Mouse (Mus musculus) embryonic facial prominence, embryonic 11.5 days (tissue): Measurements from ENCODE around the gene Tbx3. TPM values are rescaled to one million over a fixed set of nuclear protein-coding genes. Genes with fewer than 3 reads are reported as not detected.

ENCODE experiments used
- ATAC-seq: fragments of 200-750 bp; cut with Nextera tagmentation; replicated peaks from 2 replicates; pipeline ENCODE4 v1.8.0; 2017; ENCODE audit warnings: low read depth; ENCODE audit not compliant: insufficient number of reproducible peaks, low FRiP score, low TSS enrichment
- DNase-seq: peaks from one replicate; pipeline ENCODE4 v3.0.0-alpha.2; 2015; ENCODE audit warnings: low spot score
- H3K27ac ChIP-seq: fragments of 300-500 bp; sonication (generic); replicated peaks from 2 replicates; pipeline ENCODE4 v1.5.1; 2014; ENCODE audit warnings: mild to moderate bottlenecking, low read depth, low read length, control low read depth
- H3K27me3 ChIP-seq: fragments of 300-500 bp; sonication (generic); 2 replicates; pipeline ENCODE4 v1.6.1; 2014; ENCODE audit warnings: mild to moderate bottlenecking, low read length, moderate library complexity, mixed read lengths; ENCODE audit not compliant: control insufficient read depth, insufficient read depth
- H3K36me3 ChIP-seq: fragments of 300-500 bp; sonication (generic); replicated peaks from 2 replicates; pipeline ENCODE4 v1.6.1; 2014; ENCODE audit warnings: low read depth, mild to moderate bottlenecking, low read length, moderate library complexity, mixed read lengths; ENCODE audit not compliant: control insufficient read depth, insufficient read depth
- H3K4me1 ChIP-seq: fragments of 300-500 bp; sonication (generic); 2 replicates; pipeline ENCODE4 v1.6.1; 2014; ENCODE audit warnings: low read length, mixed read lengths; ENCODE audit not compliant: control insufficient read depth, insufficient read depth
- H3K4me2 ChIP-seq: fragments of 300-500 bp; sonication (generic); 2 replicates; pipeline ENCODE4 v1.6.1; 2014; ENCODE audit warnings: low read depth, mild to moderate bottlenecking, control low read depth, low read length, moderate library complexity
- H3K4me3 ChIP-seq: fragments of 300-500 bp; sonication (generic); 2 replicates; pipeline ENCODE4 v1.5.1; 2014; ENCODE audit warnings: low read depth, low read length, control low read depth
- H3K9ac ChIP-seq: fragments of 300-500 bp; sonication (generic); replicated peaks from 2 replicates; pipeline ENCODE4 v1.6.1; 2014; ENCODE audit warnings: mild to moderate bottlenecking, control low read depth, low read length
- H3K9me3 ChIP-seq: fragments of 300-500 bp; sonication (generic); replicated peaks from 2 replicates; pipeline ENCODE4 v1.6.1; 2016; ENCODE audit warnings: mild to moderate bottlenecking, low read length, inconsistent platforms, mixed read lengths; ENCODE audit not compliant: control insufficient read depth
- WGBS: fragments of 180-500 bp; shearing (Covaris S2); extraction: QIAGEN DNeasy Blood & Tissue Kit; methylation state at CpG from one replicate; pipeline ENCODE4 v1.1.7; 2014; 5-methylcytosine and 5-hydroxymethylcytosine counted together
- polyA plus RNA-seq: library from polyadenylated mRNA; unstranded; fragments of >200 nt; fragmentation: Nextera tagmentation; extraction: Ambion mirVana; gene quantifications from 2 replicates; pipeline ENCODE4 v1.2.1, GENCODE M21; 2014

Tbx3 gene
- polyA plus RNA-seq, 1 experiment from 2014 or later: 36.9 TPM

DNA sequence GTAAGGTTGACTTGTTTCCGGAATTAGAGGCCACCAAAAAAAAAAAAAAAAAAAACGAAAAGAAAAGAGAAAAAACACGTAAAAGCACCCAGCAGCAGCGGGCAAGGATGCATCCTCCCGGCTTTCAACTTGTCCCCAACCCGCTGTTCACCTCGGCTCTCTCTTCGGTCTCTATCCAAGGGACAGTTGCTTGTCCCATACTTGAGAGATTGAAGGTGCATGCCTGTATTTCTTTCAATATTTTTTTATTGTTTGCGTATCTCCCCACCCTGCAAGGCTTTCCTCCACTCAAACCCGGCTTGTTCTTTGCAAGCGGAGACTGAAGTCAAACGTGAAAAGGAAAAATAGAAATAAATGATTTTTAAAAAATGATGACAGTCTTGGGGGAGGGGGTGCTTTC is 7.7 kb upstream of the Tbx3 start:
- Histone ChIP-seq H3K27ac (no peak overlapping the region), H3K9me3 (no peaks in the 10 kb centered on the region), H3K9ac (peak overlapping the region; percentile 46), H3K4me2 (peak overlapping the region; percentile 27; the same call in 1 of the 2 replicates), H3K4me1 (no peaks in the 10 kb centered on the region), H3K27me3 (peaks cover 58% of the 10 kb centered on the region), H3K4me3 (0 out of 2 replicates have a peak overlapping the region, but pooled peaks have one; percentile 9), H3K36me3 (no peaks in the 10 kb centered on the region)
- no peak for ATAC-seq
- no peak for DNase-seq
- WGBS: 3% methylated on average over 12 of the region's 12 CpGs

DNA sequence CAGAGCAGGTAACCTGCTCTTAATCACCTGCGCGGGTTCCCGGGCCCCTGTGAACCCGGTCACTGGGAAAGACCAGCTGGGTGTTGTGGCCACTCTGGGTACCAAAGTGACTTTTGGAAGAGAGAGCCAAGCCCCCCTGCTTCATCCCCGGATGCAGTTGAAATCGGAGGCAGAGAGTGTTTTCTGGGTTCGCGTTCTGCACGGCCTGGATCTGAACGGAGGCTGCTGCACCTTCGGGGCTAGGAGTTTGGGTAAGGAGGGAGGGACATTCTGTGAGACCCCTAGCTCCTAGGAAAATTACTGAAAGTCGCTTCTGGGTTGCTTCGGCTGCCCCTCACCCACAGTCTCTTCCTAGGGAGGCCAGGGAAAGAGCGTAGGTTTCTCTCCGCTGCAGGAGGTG is 7.2 kb upstream of the Tbx3 start:
- WGBS: 1% methylated on average over 15 of the region's 15 CpGs
- H3K4me2 ChIP-seq: peak overlapping the region; percentile 27
- peaks cover 56% of the 10 kb centered on the region for H3K27me3 ChIP-seq
- H3K9me3 ChIP-seq: no peaks in the 10 kb centered on the region
- DNase-seq: no peak
- H3K9ac ChIP-seq: peak overlapping the region; percentile 46
- H3K27ac ChIP-seq: 0 out of 2 replicates have a peak overlapping the region, but pooled peaks have one; percentile 20
- H3K4me1 ChIP-seq: peaks cover 3% of the 10 kb centered on the region
- no peaks in the 10 kb centered on the region for H3K36me3 ChIP-seq
- no peak for ATAC-seq
- H3K4me3 ChIP-seq: no peak overlapping the region

GRCm38 (mm10) chr5:119663747-119664146 is 6.7 kb upstream of the Tbx3 start:
- Histone ChIP-seq H3K27ac (0 out of 2 replicates have a peak overlapping the region, but pooled peaks have one; percentile 20), H3K27me3 (peaks cover 56% of the 10 kb centered on the region), H3K9ac (peak overlapping the region; percentile 46; the same call in 1 of the 2 replicates), H3K4me2 (peak overlapping the region; percentile 27), H3K4me3 (no peak overlapping the region), H3K36me3 (no peaks in the 10 kb centered on the region), H3K4me1 (peaks cover 5% of the 10 kb centered on the region), H3K9me3 (no peaks in the 10 kb centered on the region)
- DNase-seq: no peak
- no peak for ATAC-seq
- WGBS: 9% methylated on average over 5 of the region's 5 CpGs

- WGBS: 7% methylated on average over 6 of the region's 6 CpGs
- H3K9me3 ChIP-seq: no peaks in the 10 kb centered on the region
- H3K4me2 ChIP-seq: no peak overlapping the region; the same call in 1 of the 2 replicates
- H3K36me3 ChIP-seq: no peaks in the 10 kb centered on the region
- no peak for DNase-seq
- H3K4me3 ChIP-seq: no peak overlapping the region
- H3K9ac ChIP-seq: no peak overlapping the region
- peaks cover 6% of the 10 kb centered on the region for H3K4me1 ChIP-seq
- peaks cover 42% of the 10 kb centered on the region for H3K27me3 ChIP-seq
- 0 out of 2 replicates have a peak overlapping the region, but pooled peaks have one; percentile 35 for H3K27ac ChIP-seq
- ATAC-seq: no peak
Observed at GRCm38 (mm10) chr5:119665739-119666138, 4.7 kb upstream of the Tbx3 start.

GRCm38 (mm10) chr5:119667356-119667940 is 3.0 kb upstream of the Tbx3 start:
- DNase-seq: no peak
- Histone ChIP-seq H3K4me2 (peak overlapping the region; percentile 75), H3K4me1 (peaks cover 6% of the 10 kb centered on the region), H3K9ac (no peak overlapping the region; the same call in 1 of the 2 replicates), H3K27ac (no peak overlapping the region), H3K36me3 (no peaks in the 10 kb centered on the region), H3K4me3 (no peak overlapping the region), H3K27me3 (peaks cover 37% of the 10 kb centered on the region), H3K9me3 (no peaks in the 10 kb centered on the region)
- 4% methylated on average over 13 of the region's 13 CpGs for WGBS
- no peak for ATAC-seq

- Histone ChIP-seq H3K4me3 (peak overlapping the region; percentile 62), H3K4me2 (peak overlapping the region; percentile 75), H3K27me3 (peaks cover 37% of the 10 kb centered on the region), H3K9ac (peak overlapping the region; percentile 92), H3K27ac (peak overlapping the region; percentile 96), H3K36me3 (no peaks in the 10 kb centered on the region), H3K9me3 (no peaks in the 10 kb centered on the region), H3K4me1 (peaks cover 6% of the 10 kb centered on the region)
- DNase-seq (no peak), ATAC-seq (no peak)
- WGBS: 2% methylated on average over 34 of the region's 34 CpGs
Observed at GRCm38 (mm10) chr5:119668191-119668912, 2.1 kb upstream of the Tbx3 start.

DNA sequence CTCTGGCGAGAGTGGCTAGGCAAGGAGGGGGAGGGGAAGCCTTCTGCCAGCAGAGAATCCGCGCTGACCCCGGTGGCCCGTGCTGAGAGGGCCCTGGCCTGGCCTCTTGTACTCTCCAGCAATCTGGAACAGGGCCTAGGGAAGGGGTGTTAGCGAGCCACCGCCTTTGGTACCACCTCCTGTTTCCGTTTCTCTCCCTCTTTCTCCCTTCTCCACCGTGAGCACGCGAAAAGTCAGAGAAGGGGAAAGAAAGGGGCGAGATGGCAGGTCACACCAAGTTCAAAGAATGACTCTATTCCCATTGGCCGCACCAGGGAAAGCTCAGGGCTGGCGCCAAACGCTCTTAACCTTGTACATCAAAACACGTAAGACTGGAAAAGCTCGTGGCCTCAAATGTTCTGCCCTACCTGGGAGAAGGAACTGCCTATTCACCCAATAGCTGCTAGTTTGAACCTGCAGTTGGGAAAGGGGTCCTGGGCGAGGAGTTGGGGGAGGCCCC is 1.5 kb upstream of the Tbx3 start:
- Histone ChIP-seq H3K9me3 (no peaks in the 10 kb centered on the region), H3K27ac (peak overlapping the region; percentile 96), H3K27me3 (peaks cover 34% of the 10 kb centered on the region), H3K4me1 (peaks cover 6% of the 10 kb centered on the region), H3K36me3 (no peaks in the 10 kb centered on the region), H3K4me2 (peak overlapping the region; percentile 75), H3K4me3 (peak overlapping the region; percentile 62), H3K9ac (peak overlapping the region; percentile 92)
- WGBS: 4% methylated on average over 17 of the region's 18 CpGs
- ATAC-seq: no peak
- peak; percentile 56 for DNase-seq
